Mouse (Mus musculus) ES-Bruce4 (cell line): ENCODE measurements at regions not wholly inside any gene's neighbourhood (a gene's known extent, or its start where the extent isn't known, plus 50 kb on each side); places are given as distances from the start of the nearest gene placed in this dataset.

Source experiments
- CTCF ChIP-seq: IDR thresholded peaks from one replicate; pipeline ENCODE4 v1.8.1; 2011; ENCODE audit warnings: low read depth, low read length
- POLR2A ChIP-seq: IDR thresholded peaks from one replicate; pipeline ENCODE4 v1.8.1; 2011; ENCODE audit warnings: low read length; ENCODE audit not compliant: insufficient read depth

GRCm38 (mm10) chr13:45333634-45334033, 55.9 kb upstream of the Mylip start:
- TF ChIP-seq CTCF (no peak), POLR2A (no peak)
